Mouse (Mus musculus) heart, embryonic 11.5 days (tissue): ENCODE data around the gene AW011738. TPM values are rescaled to one million over a fixed set of nuclear protein-coding genes. Genes with fewer than 3 reads are reported as not detected.

Source experiments
- ATAC-seq: fragments of 200-750 bp; cut with Nextera tagmentation; replicated peaks from 2 replicates; pipeline ENCODE4 v1.8.0; 2017; ENCODE audit warnings: moderate library complexity; ENCODE audit not compliant: insufficient number of reproducible peaks, low FRiP score, low TSS enrichment
- H3K27ac ChIP-seq: fragments of 300-500 bp; sonication (generic); 2 replicates; pipeline ENCODE4 v1.5.1; 2014; ENCODE audit warnings: mild to moderate bottlenecking, low read depth, low read length
- H3K27me3 ChIP-seq: fragments of 300-500 bp; sonication (generic); 2 replicates; pipeline ENCODE4 v1.6.1; 2014; ENCODE audit warnings: mild to moderate bottlenecking, low read length, mixed read lengths; ENCODE audit not compliant: control insufficient read depth, insufficient read depth
- H3K36me3 ChIP-seq: fragments of 300-500 bp; sonication (generic); 2 replicates; pipeline ENCODE4 v1.6.1; 2014; ENCODE audit warnings: mild to moderate bottlenecking, low read length, moderate library complexity, mixed read lengths; ENCODE audit not compliant: control insufficient read depth, insufficient read depth
- H3K4me1 ChIP-seq: fragments of 300-500 bp; sonication (generic); 2 replicates; pipeline ENCODE4 v1.6.1; 2014; ENCODE audit warnings: low read length; ENCODE audit not compliant: control insufficient read depth, insufficient read depth
- H3K4me2 ChIP-seq: fragments of 300-500 bp; sonication (generic); 2 replicates; pipeline ENCODE4 v1.6.1; 2014; ENCODE audit warnings: mild to moderate bottlenecking, moderate library complexity
- H3K4me3 ChIP-seq: fragments of 300-500 bp; sonication (generic); 2 replicates; pipeline ENCODE4 v1.5.1; 2014; ENCODE audit warnings: low read depth, low read length
- H3K9ac ChIP-seq: fragments of 300-500 bp; sonication (generic); 2 replicates; pipeline ENCODE4 v1.6.1; 2014; ENCODE audit warnings: mild to moderate bottlenecking, low read depth, low read length, moderate library complexity
- H3K9me3 ChIP-seq: fragments of 300-500 bp; sonication (generic); replicated peaks from 2 replicates; pipeline ENCODE4 v1.6.1; 2016; ENCODE audit warnings: low read length; ENCODE audit not compliant: control insufficient read depth
- WGBS: fragments of 180-500 bp; shearing (Covaris S2); extraction: QIAGEN DNeasy Blood & Tissue Kit; methylation state at CpG from one replicate; pipeline ENCODE4 v1.1.7; 2014; ENCODE audit not compliant: insufficient replicate concordance; 5-methylcytosine and 5-hydroxymethylcytosine counted together
- polyA plus RNA-seq: library from polyadenylated mRNA; unstranded; fragments of >200 nt; fragmentation: Nextera tagmentation; extraction: Ambion mirVana; gene quantifications from 2 replicates; pipeline ENCODE4 v1.2.1, GENCODE M21; 2014

AW011738 gene
- polyA plus RNA-seq = 0.70 and 1.0 TPM in 2 replicates

- Histone ChIP-seq H3K27me3 (peaks cover 15% of the 10 kb centered on the region), H3K9ac (peak within 1 kb of the TSS; percentile 81), H3K4me2 (peak within 1 kb of the TSS; percentile 98), H3K27ac (peak within 1 kb of the TSS; percentile 84), H3K4me3 (peak within 1 kb of the TSS; percentile 67), H3K9me3 (no peaks in the 10 kb centered on the region), H3K4me1 (peaks cover 18% of the 10 kb centered on the region), H3K36me3 (no peaks in the 10 kb centered on the region)
- 1% methylated on average over 35 of the region's 39 CpGs for WGBS
- peak; percentile 84 for ATAC-seq
These were observed at the start of gene AW011738 for GRCm38 (mm10) chr4:156203001-156203412. TSS of gene AW011738 (plus strand) at chr4:156203304.

GRCm38 (mm10) chr4:156154771-156155170 lies 48.3 kb upstream of the AW011738 start:
- Histone ChIP-seq H3K4me1 (no peaks in the 10 kb centered on the region), H3K9me3 (peaks cover 7% of the 10 kb centered on the region), H3K4me2 (no peak overlapping the region), H3K9ac (no peak overlapping the region), H3K4me3 (no peak overlapping the region), H3K36me3 (no peaks in the 10 kb centered on the region), H3K27me3 (no peaks in the 10 kb centered on the region), H3K27ac (no peak overlapping the region)
- no peak for ATAC-seq
- 86% methylated on average over 3 of the region's 3 CpGs for WGBS

GRCm38 (mm10) chr4:156166477-156166876 lies 36.6 kb upstream of the AW011738 start:
- H3K9me3 ChIP-seq = peaks cover 5% of the 10 kb centered on the region; the same call in 1 of the 2 replicates
- H3K9ac ChIP-seq = no peak overlapping the region
- no peak overlapping the region for H3K4me2 ChIP-seq
- no peak overlapping the region for H3K27ac ChIP-seq
- no peaks in the 10 kb centered on the region for H3K4me1 ChIP-seq
- WGBS = 89% methylated on average over 9 of the region's 9 CpGs
- ATAC-seq = no peak
- no peaks in the 10 kb centered on the region for H3K27me3 ChIP-seq
- peaks cover 59% of the 10 kb centered on the region for H3K36me3 ChIP-seq
- H3K4me3 ChIP-seq = no peak overlapping the region

GRCm38 (mm10) chr4:156168611-156169010 lies 34.5 kb upstream of the AW011738 start:
- no peak for ATAC-seq
- H3K27me3 ChIP-seq = no peaks in the 10 kb centered on the region
- no peak overlapping the region for H3K27ac ChIP-seq
- no peak overlapping the region for H3K9ac ChIP-seq
- no peaks in the 10 kb centered on the region for H3K4me1 ChIP-seq
- H3K36me3 ChIP-seq = peaks cover 75% of the 10 kb centered on the region
- no peaks in the 10 kb centered on the region for H3K9me3 ChIP-seq
- WGBS = 92% methylated on average over 8 of the region's 8 CpGs
- H3K4me3 ChIP-seq = no peak overlapping the region
- no peak overlapping the region for H3K4me2 ChIP-seq

- Histone ChIP-seq H3K27ac (no peak overlapping the region), H3K4me2 (no peak overlapping the region), H3K4me3 (no peak overlapping the region), H3K9ac (no peak overlapping the region), H3K9me3 (no peaks in the 10 kb centered on the region), H3K4me1 (no peaks in the 10 kb centered on the region), H3K36me3 (peaks cover 76% of the 10 kb centered on the region), H3K27me3 (no peaks in the 10 kb centered on the region)
- no peak for ATAC-seq
- WGBS = 96% methylated on average over 10 of the region's 10 CpGs
These were observed 34.0 kb upstream of the AW011738 start for GRCm38 (mm10) chr4:156169129-156169528.

- Histone ChIP-seq H3K9ac (no peak overlapping the region), H3K4me1 (no peaks in the 10 kb centered on the region), H3K27me3 (no peaks in the 10 kb centered on the region), H3K4me3 (no peak overlapping the region), H3K9me3 (no peaks in the 10 kb centered on the region), H3K27ac (no peak overlapping the region), H3K36me3 (peaks cover 70% of the 10 kb centered on the region), H3K4me2 (no peak overlapping the region)
- 97% methylated on average over 11 of the region's 11 CpGs for WGBS
- ATAC-seq = no peak
These were observed 31.3 kb upstream of the AW011738 start for GRCm38 (mm10) chr4:156171828-156172227.

GRCm38 (mm10) chr4:156177630-156178029 lies 25.5 kb upstream of the AW011738 start:
- H3K36me3 ChIP-seq = peaks cover 43% of the 10 kb centered on the region
- no peak overlapping the region for H3K4me2 ChIP-seq
- no peaks in the 10 kb centered on the region for H3K27me3 ChIP-seq
- no peaks in the 10 kb centered on the region for H3K4me1 ChIP-seq
- no peaks in the 10 kb centered on the region for H3K9me3 ChIP-seq
- H3K9ac ChIP-seq = no peak overlapping the region
- no peak overlapping the region for H3K4me3 ChIP-seq
- WGBS = 93% methylated on average over 9 of the region's 9 CpGs
- ATAC-seq = no peak
- no peak overlapping the region for H3K27ac ChIP-seq

GRCm38 (mm10) chr4:156183747-156184146 lies 19.4 kb upstream of the AW011738 start:
- Histone ChIP-seq H3K4me2 (no peak overlapping the region), H3K27ac (no peak overlapping the region), H3K4me3 (no peak overlapping the region), H3K36me3 (peaks cover 12% of the 10 kb centered on the region), H3K27me3 (no peaks in the 10 kb centered on the region), H3K4me1 (peaks cover 43% of the 10 kb centered on the region), H3K9me3 (no peaks in the 10 kb centered on the region), H3K9ac (no peak overlapping the region)
- WGBS = 79% methylated on average over 5 of the region's 5 CpGs
- ATAC-seq = no peak

GRCm38 (mm10) chr4:156184291-156184954 lies 18.7 kb upstream of the AW011738 start:
- peaks cover 6% of the 10 kb centered on the region for H3K36me3 ChIP-seq
- 61% methylated on average over 7 of the region's 7 CpGs for WGBS

More at GRCm38 (mm10) chr4:156184291-156184954, 18.7 kb upstream of the AW011738 start:
- Histone ChIP-seq H3K4me2 (peak overlapping the region; percentile 7), H3K9me3 (no peaks in the 10 kb centered on the region), H3K4me3 (no peak overlapping the region), H3K9ac (0 out of 2 replicates have a peak overlapping the region, but pooled peaks have one; percentile 4), H3K27me3 (no peaks in the 10 kb centered on the region), H3K27ac (no peak overlapping the region), H3K4me1 (peaks cover 50% of the 10 kb centered on the region)
- no peak for ATAC-seq
